Mouse (Mus musculus) ES-Bruce4 (cell line): ENCODE measurements around the gene Atp7b. TPM values are rescaled to one million over a fixed set of nuclear protein-coding genes. Genes with fewer than 3 reads are reported as not detected.

Experiments
- H3K27ac ChIP-seq: 2 replicates; pipeline ENCODE4 v1.5.1; 2012; ENCODE audit warnings: low read length, inconsistent platforms; ENCODE audit not compliant: insufficient read depth
- H3K27me3 ChIP-seq: 2 replicates; pipeline ENCODE4 v1.6.1; 2012; ENCODE audit warnings: mild to moderate bottlenecking, low read length, inconsistent platforms; ENCODE audit not compliant: control insufficient read depth, poor library complexity, insufficient read depth, severe bottlenecking
- H3K36me3 ChIP-seq: 2 replicates; pipeline ENCODE4 v1.6.1; 2012; ENCODE audit warnings: inconsistent platforms, mild to moderate bottlenecking, low read length, moderate library complexity; ENCODE audit not compliant: control insufficient read depth, poor library complexity, insufficient read depth, severe bottlenecking
- H3K4me1 ChIP-seq: one replicate; pipeline ENCODE4 v1.8.1; 2011; ENCODE audit warnings: low read length; ENCODE audit not compliant: control insufficient read depth, insufficient read depth
- H3K4me3 ChIP-seq: 2 replicates; pipeline ENCODE4 v1.5.1; 2011; ENCODE audit warnings: low read depth, mild to moderate bottlenecking, low read length
- H3K9ac ChIP-seq: 2 replicates; pipeline ENCODE4 v1.6.1; 2012; ENCODE audit warnings: low read depth, mild to moderate bottlenecking, inconsistent platforms; ENCODE audit not compliant: poor library complexity, severe bottlenecking
- H3K9me3 ChIP-seq: replicated peaks from 2 replicates; pipeline ENCODE4 v1.6.1; 2012; ENCODE audit warnings: mild to moderate bottlenecking, low read length, inconsistent platforms; ENCODE audit not compliant: control insufficient read depth, poor library complexity, insufficient read depth, severe bottlenecking
- CTCF ChIP-seq: IDR thresholded peaks from one replicate; pipeline ENCODE4 v1.8.1; 2011; ENCODE audit warnings: low read depth, low read length
- EP300 ChIP-seq: IDR thresholded peaks from 2 replicates; pipeline ENCODE4 v1.6.1; 2011; ENCODE audit warnings: low read depth, low read length; ENCODE audit not compliant: insufficient read depth
- POLR2A ChIP-seq: IDR thresholded peaks from one replicate; pipeline ENCODE4 v1.8.1; 2011; ENCODE audit warnings: low read length; ENCODE audit not compliant: insufficient read depth
- polyA plus RNA-seq: library from polyadenylated mRNA; stranded (reverse); fragments of >200 nt; gene quantifications from 2 replicates; pipeline ENCODE4 v1.2.4, GENCODE M21; 2011; ENCODE audit warnings: low read depth; ENCODE audit not compliant: missing spikeins, insufficient read depth, insufficient read length

Gene Atp7b
- 2.1 and 2.5 TPM in 2 replicates for polyA plus RNA-seq

GRCm38 (mm10) chr8:22059821-22060445, at the start of gene Atp7b:
TSS of gene Atp7b (minus strand) at chr8:22060305.
- peak within 1 kb of the TSS; percentile 73 for H3K9ac ChIP-seq
- peaks cover 11% of the 10 kb centered on the region; the same call in 1 of the 2 replicates for H3K27me3 ChIP-seq
- peaks cover 1% of the 10 kb centered on the region; the same call in 1 of the 2 replicates for H3K9me3 ChIP-seq
- peaks cover 21% of the 10 kb centered on the region for H3K36me3 ChIP-seq
- no peak within 1 kb of the TSS for H3K27ac ChIP-seq
- no peak for TF ChIP-seq POLR2A
- TF ChIP-seq CTCF = no peak
- no peak for TF ChIP-seq EP300
- no peaks in the 10 kb centered on the region for H3K4me1 ChIP-seq
- H3K4me3 ChIP-seq = peak within 1 kb of the TSS; percentile 83

- Histone ChIP-seq H3K4me1 (no peaks in the 10 kb centered on the region), H3K4me3 (no peak overlapping the region), H3K36me3 (no peaks in the 10 kb centered on the region), H3K27me3 (no peaks in the 10 kb centered on the region), H3K9me3 (no peaks in the 10 kb centered on the region), H3K9ac (no peak overlapping the region), H3K27ac (no peak overlapping the region)
- no peak for TF ChIP-seq CTCF
- no peak for TF ChIP-seq POLR2A
- no peak for TF ChIP-seq EP300
Measured at GRCm38 (mm10) chr8:22107020-22107419, 46.9 kb upstream of the Atp7b start.

- no peaks in the 10 kb centered on the region for H3K27me3 ChIP-seq
- no peaks in the 10 kb centered on the region for H3K36me3 ChIP-seq
- H3K4me3 ChIP-seq = no peak overlapping the region
- no peaks in the 10 kb centered on the region for H3K9me3 ChIP-seq
- no peak overlapping the region for H3K27ac ChIP-seq
- TF ChIP-seq POLR2A (no peak), CTCF (peak; percentile 49), EP300 (no peak)
- H3K9ac ChIP-seq = no peak overlapping the region
- no peaks in the 10 kb centered on the region for H3K4me1 ChIP-seq
Measured at GRCm38 (mm10) chr8:22091568-22091967, 31.5 kb upstream of the Atp7b start.

- no peaks in the 10 kb centered on the region for H3K9me3 ChIP-seq
- H3K36me3 ChIP-seq = no peaks in the 10 kb centered on the region
- no peak for TF ChIP-seq EP300
- TF ChIP-seq CTCF = no peak
- TF ChIP-seq POLR2A = no peak
- H3K4me1 ChIP-seq = no peaks in the 10 kb centered on the region
- H3K27me3 ChIP-seq = no peaks in the 10 kb centered on the region
- H3K4me3 ChIP-seq = no peak overlapping the region
- no peak overlapping the region for H3K9ac ChIP-seq
- no peak overlapping the region for H3K27ac ChIP-seq
Measured at GRCm38 (mm10) chr8:22089226-22089625, 29.1 kb upstream of the Atp7b start.

- Histone ChIP-seq H3K9ac (no peak overlapping the region), H3K27me3 (no peaks in the 10 kb centered on the region)
Measured at GRCm38 (mm10) chr8:22079313-22080007, 19.4 kb upstream of the Atp7b start.

GRCm38 (mm10) chr8:22061126-22061525, 1.0 kb upstream of the Atp7b start:
- H3K4me3 ChIP-seq = peak overlapping the region; percentile 83
- H3K27ac ChIP-seq = no peak overlapping the region
- TF ChIP-seq CTCF (no peak), EP300 (no peak), POLR2A (no peak)
- H3K27me3 ChIP-seq = peaks cover 11% of the 10 kb centered on the region; the same call in 1 of the 2 replicates
- H3K9me3 ChIP-seq = peaks cover 13% of the 10 kb centered on the region
- H3K9ac ChIP-seq = peak overlapping the region; percentile 47
- peaks cover 33% of the 10 kb centered on the region for H3K36me3 ChIP-seq
- no peaks in the 10 kb centered on the region for H3K4me1 ChIP-seq

More at GRCm38 (mm10) chr8:22079313-22080007, 19.4 kb upstream of the Atp7b start:
- no peak overlapping the region for H3K4me3 ChIP-seq
- TF ChIP-seq POLR2A (no peak), EP300 (no peak), CTCF (no peak)
- no peaks in the 10 kb centered on the region for H3K36me3 ChIP-seq
- no peaks in the 10 kb centered on the region for H3K4me1 ChIP-seq
- no peaks in the 10 kb centered on the region for H3K9me3 ChIP-seq
- H3K27ac ChIP-seq = no peak overlapping the region
